Mouse (Mus musculus): Measurements from ENCODE around the gene Top3a.
A peak's percentile ranks its signal among the peaks of the same experiment; 100 is the strongest.

Top3a gene

DNA sequence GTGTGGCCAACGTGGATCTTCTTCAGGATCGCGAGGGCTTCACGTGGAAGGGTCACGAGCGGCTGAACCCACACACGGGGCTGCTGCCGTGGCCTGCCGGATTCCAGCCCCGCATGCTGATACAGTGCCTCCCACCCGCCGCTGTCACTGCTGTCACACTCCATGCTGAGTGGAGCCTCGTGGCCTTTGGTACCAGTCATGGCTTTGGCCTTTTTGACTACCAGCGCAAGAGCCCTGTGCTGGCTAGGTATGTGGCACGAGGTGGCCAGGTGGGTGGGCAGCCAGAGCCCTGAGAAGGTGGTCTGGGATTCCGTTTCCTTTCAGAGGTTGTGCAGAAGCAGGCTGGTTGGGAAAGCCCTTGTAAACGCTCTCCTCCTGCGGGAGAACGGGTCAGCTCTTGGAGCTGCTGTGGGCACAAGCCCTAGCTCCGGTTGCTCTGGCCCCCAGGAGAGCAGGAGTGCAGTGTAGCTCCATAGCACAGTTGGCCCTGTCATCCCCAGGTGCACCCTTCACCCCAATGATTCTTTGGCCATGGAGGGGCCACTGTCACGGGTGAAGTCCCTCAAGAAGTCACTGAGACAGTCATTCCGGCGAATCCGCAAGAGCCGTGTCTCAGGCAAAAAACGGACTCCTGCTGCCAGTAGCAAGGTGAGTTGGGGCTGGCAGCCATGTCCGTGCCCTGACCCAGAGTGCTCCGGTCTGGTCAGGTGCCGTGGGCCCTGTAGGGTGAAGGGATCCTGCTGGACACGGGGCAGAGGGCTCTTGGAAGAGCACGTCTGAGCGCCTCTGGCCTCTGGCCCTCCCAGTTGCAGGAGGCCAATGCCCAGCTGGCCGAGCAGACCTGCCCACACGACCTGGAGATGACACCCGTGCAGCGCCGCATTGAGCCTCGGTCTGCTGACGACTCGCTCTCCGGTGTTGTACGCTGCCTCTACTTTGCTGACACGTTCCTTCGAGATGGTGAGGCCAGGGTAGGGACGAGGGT, 67.4 kb downstream of the Top3a start:
- peak; percentile 6 for DNase-seq

- peak; percentile 5 for DNase-seq
Measured at GRCm38 (mm10) chr11:60708631-60709030, 68.5 kb downstream of the Top3a start.

GRCm38 (mm10) chr11:60707672-60708071, 69.5 kb downstream of the Top3a start:
- peak; percentile 85 for DNase-seq

GRCm38 (mm10) chr11:60706696-60707480, 70.3 kb downstream of the Top3a start:
- peak; percentile 9 for DNase-seq

GRCm38 (mm10) chr11:60706076-60706475, 71.1 kb downstream of the Top3a start:
- peak; percentile 3 for DNase-seq

DNA sequence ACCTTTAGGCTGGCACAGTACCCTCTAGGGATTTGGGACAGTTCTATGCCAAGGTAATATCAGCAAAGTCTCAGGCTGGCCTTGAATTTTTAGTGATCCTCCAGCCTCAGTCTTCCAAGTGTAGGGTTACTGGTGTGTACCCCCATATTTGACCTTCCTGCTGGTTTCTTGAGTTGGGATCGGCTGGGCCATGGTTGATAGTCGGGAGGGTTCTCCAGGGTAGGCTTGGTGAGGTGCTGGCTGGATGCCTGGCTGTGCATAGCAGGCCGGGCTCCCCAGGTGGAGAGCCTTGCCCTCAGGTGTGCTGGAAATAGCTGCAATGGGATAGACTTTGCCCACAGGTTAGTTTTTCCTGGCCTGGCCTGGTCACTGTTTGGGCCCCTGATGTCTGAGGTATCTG, 71.9 kb downstream of the Top3a start:
- peak; percentile 4 for DNase-seq

DNA sequence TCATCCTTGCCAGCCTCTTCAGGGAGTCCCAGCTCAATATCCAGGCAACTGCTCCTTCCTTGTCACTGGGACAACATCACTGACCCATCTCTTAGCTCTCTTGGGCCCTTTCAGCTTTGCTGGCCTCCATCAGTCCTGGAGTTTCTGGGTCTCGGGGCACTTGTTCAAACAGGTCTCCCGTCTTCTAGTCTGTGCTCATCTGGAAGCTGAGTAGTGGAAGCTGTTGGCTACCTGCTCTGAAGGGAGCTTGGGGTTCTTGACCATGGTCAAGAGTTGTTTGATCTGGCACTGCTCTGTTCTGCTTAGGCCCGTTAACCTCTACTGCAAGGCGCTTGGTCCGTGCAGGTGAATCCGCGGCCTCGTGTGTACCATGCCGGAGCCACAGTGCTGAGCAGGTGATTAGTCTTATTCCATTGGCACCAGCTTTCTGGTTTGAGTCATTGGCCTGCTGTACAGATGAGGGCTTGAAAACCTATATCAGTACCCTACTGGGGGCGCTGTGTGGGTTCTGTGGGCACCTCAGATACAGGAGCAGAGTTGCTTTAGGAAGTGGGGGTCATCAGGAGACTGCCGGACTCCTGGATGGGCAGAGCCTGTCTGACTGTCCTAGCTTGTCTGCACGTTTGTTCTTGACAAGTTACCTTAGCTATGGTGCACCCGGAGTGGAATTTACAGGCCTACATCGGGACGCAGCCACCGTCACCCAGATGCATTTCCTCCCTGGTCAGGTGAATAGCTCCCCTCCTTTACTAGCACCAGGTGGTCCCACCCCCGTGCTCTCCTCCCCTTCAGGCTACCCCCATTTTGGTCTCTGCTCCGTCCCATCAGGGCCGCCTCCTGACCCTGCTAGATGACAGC, 72.9 kb downstream of the Top3a start:
- peak; percentile 9 for DNase-seq

DNA sequence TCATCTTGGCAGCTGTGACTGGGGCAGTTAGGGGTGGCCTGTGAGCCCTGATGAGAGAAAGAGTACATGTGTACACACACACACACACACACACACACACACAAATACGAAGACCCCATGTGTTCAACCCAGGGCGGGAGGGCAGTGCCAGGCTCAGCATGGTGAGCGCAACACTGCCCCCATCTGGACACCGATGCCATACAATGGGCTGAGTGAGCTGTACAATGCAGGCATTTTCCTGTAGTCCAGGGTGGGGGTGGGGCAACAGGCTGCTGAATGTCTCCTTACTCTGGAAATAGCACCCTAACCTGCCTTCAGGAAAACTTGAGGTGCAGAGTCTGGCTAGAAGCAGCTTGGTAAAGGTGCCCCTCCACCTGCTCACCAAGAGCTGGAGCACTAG, 74.0 kb downstream of the Top3a start:
- DNase-seq = peak; percentile 82

DNA sequence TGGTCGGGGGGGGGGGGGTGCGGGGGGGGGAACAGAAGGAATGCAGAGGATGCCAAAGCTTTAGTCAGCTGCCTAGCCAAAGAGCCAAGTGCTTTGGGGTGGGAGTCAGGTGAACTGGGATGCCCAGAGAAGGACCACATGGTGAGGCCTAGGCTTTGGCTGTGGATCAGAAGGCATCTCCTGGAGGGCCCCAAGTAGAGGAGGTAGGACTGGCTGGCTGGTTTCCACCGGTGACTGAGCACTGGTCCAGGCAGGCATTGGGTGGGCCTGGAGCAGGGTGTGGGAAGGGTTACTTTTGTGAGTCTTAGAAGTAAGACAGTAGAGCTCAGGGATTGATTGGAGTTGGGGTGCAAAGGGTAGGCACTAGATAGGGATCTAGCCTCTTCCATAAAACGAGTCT, 75.6 kb downstream of the Top3a start:
- peak; percentile 19 for DNase-seq

- DNase-seq = peak; percentile 17
Measured at GRCm38 (mm10) chr11:60700320-60701185, 76.6 kb downstream of the Top3a start.

DNA sequence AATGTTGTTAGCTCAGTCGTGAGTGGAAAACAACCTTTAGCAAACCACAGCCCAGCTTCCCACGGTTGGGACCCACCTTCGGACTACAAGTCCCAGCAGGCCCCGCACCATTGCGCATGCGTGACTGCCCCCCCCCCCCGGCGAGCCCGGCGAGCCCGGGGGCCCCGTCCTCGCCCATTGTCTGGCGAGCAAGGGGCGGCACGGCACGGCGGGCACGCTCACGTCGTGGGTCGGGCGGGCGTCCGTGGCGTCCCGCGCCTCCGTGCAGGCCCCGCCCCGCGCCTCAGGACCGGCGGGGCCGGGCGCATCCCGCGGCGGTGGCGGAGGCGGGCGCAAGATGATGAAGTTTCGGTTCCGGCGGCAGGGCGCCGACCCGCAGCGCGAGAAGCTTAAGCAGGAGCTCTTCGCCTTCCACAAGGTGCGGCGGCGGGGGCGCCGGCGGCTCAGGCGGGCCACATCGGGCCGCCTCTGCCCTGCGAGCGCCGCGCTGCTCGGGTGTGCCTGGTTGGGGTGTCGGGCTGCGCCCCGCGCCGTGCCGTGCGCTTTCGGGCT, 77.6 kb downstream of the Top3a start, which contains the start of gene Llgl1:
Llgl1 (plus strand) TSS at position 200 of the 552 bp plus-strand sequence.
- peak; percentile 94 for DNase-seq

DNA sequence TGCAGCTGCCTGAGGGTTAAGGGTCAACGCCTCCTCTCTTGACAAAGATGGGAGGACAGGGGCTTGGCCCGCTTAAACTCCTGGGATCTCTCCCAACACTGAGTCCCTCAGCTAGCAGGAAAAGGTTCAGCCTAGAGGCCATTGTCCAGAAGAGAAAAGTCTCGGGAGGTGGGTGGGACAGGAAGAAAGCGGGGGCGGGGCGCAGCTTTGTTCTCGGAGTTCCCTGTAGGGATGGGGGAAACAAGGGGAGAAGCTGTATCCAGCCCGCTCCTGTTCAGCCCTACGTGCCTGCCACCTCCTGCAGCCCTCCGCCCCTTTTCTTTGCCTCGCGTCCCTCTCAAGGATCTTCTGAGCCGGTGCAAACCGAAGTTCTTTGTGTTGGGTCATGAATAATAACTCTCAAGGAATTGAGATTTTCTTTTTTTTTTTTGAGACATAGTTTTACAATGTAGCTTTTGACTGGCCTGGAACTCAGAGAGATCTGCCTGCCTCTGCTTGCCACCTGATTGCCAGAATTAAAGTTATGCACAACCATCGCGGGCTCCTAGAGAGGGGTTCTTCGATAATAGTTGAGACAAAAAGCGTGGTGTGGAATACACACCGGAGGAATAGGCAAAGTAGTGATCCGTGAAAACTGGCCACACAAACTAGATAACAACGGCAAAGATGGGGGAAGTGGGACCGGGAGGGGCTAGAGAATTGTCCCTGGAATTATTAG, 78.2 kb downstream of the Top3a start:
- DNase-seq = peak; percentile 90

GRCm38 (mm10) chr11:60697561-60697960, 79.6 kb downstream of the Top3a start:
- no peak for DNase-seq

GRCm38 (mm10) chr11:60696165-60696564, 81.0 kb downstream of the Top3a start:
- no peak for DNase-seq
